Mouse (Mus musculus) spleen, adult 2 months (tissue): ENCODE data around the gene Pde4c.

Experiments
- CTCF ChIP-seq: fragments of 200-500 bp; IDR thresholded peaks from 2 replicates; pipeline ENCODE4 v1.5.1; 2011; ENCODE audit warnings: mild to moderate bottlenecking, inconsistent platforms; ENCODE audit not compliant: insufficient read depth, insufficient read length, insufficient replicate concordance; ENCODE audit errors: extremely low read depth
- POLR2A ChIP-seq: fragments of 200-500 bp; IDR thresholded peaks from 2 replicates; pipeline ENCODE4 v1.6.1; 2011; ENCODE audit warnings: low read depth, low read length, inconsistent platforms

DNA sequence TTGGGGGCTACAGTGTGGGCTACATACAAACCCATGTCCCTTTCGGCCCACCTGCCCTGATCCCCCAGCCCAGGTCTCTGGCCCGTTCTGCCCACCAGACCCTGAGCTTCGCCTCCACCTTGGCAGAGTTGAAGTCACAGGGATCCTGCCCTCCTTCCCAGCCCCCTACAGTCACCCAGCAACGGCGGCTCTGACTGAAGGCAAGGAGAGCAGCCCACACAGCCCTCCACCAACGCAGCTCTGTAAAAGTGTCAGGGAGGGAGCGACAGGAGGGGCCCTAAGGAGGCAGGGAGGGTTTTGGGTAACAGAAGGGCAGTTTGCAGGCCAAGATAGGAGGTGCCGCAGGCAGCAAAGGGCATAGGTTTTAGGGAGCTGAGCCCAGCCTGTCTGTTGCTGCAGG is 67.3 kb downstream of the Pde4c start:
- TF ChIP-seq CTCF (no peak), POLR2A (no peak)
